Mouse (Mus musculus) CD4-positive, CD25-positive, alpha-beta regulatory T cell, adult 2 months (primary cell): Measurements from ENCODE around the gene Ankrd33b.
A peak's percentile ranks its signal among the peaks of the same experiment; 100 is the strongest.

Experiments used
- DNase-seq: peaks from one replicate; pipeline ENCODE4 v3.0.0-alpha.2; 2012; ENCODE audit warnings: low read depth, low spot score

Gene Ankrd33b

GRCm38 (mm10) chr15:31265404-31265803 is 102.1 kb downstream of the Ankrd33b start:
- no peak for DNase-seq

GRCm38 (mm10) chr15:31264827-31265226 is 102.7 kb downstream of the Ankrd33b start:
- DNase-seq = peak; percentile 70

- no peak for DNase-seq
Measured at GRCm38 (mm10) chr15:31262361-31262760, 105.2 kb downstream of the Ankrd33b start.

- no peak for DNase-seq
Measured at GRCm38 (mm10) chr15:31261094-31261493, 106.4 kb downstream of the Ankrd33b start.

- DNase-seq = no peak
Measured at GRCm38 (mm10) chr15:31258693-31259439, 108.7 kb downstream of the Ankrd33b start.

- peak; percentile 20 for DNase-seq
Measured at GRCm38 (mm10) chr15:31258029-31258692, 109.4 kb downstream of the Ankrd33b start.

- DNase-seq = no peak
Measured at GRCm38 (mm10) chr15:31257329-31257728, 110.2 kb downstream of the Ankrd33b start.

- no peak for DNase-seq
Measured at GRCm38 (mm10) chr15:31255762-31256161, 111.8 kb downstream of the Ankrd33b start.

- DNase-seq = no peak
Measured at GRCm38 (mm10) chr15:31254939-31255535, 112.5 kb downstream of the Ankrd33b start.

- no peak for DNase-seq
Measured at GRCm38 (mm10) chr15:31253963-31254362, 113.6 kb downstream of the Ankrd33b start.

- peak; percentile 10 for DNase-seq
Measured at GRCm38 (mm10) chr15:31253380-31253779, 114.1 kb downstream of the Ankrd33b start.

- no peak for DNase-seq
Measured at GRCm38 (mm10) chr15:31252590-31253311, 114.8 kb downstream of the Ankrd33b start.

GRCm38 (mm10) chr15:31251189-31251588 is 116.3 kb downstream of the Ankrd33b start:
- DNase-seq = no peak

GRCm38 (mm10) chr15:31250676-31251075 is 116.8 kb downstream of the Ankrd33b start:
- DNase-seq = no peak

- no peak for DNase-seq
Measured at GRCm38 (mm10) chr15:31250027-31250426, 117.5 kb downstream of the Ankrd33b start.

GRCm38 (mm10) chr15:31248882-31249281 is 118.6 kb downstream of the Ankrd33b start:
- DNase-seq = no peak

- DNase-seq = no peak
Measured at GRCm38 (mm10) chr15:31247035-31247434, 120.5 kb downstream of the Ankrd33b start.

GRCm38 (mm10) chr15:31245934-31246333 is 121.6 kb downstream of the Ankrd33b start:
- no peak for DNase-seq

- DNase-seq = no peak
Measured at GRCm38 (mm10) chr15:31244696-31245445, 122.7 kb downstream of the Ankrd33b start.

- no peak for DNase-seq
Measured at GRCm38 (mm10) chr15:31243260-31243659, 124.3 kb downstream of the Ankrd33b start.
